Mouse (Mus musculus) liver, adult 2 months (tissue): ENCODE data around the gene Vmn2r66.

Experiments used
- CTCF ChIP-seq: fragments of 200-500 bp; IDR thresholded peaks from 2 replicates; pipeline ENCODE4 v1.5.1; 2011; ENCODE audit warnings: low read depth, low read length, control low read depth
- POLR2A ChIP-seq: fragments of 200-500 bp; IDR thresholded peaks from 2 replicates; pipeline ENCODE4 v1.6.1; 2011; ENCODE audit warnings: low read length, control low read depth; ENCODE audit not compliant: insufficient read depth; ENCODE audit errors: extremely low read depth

DNA sequence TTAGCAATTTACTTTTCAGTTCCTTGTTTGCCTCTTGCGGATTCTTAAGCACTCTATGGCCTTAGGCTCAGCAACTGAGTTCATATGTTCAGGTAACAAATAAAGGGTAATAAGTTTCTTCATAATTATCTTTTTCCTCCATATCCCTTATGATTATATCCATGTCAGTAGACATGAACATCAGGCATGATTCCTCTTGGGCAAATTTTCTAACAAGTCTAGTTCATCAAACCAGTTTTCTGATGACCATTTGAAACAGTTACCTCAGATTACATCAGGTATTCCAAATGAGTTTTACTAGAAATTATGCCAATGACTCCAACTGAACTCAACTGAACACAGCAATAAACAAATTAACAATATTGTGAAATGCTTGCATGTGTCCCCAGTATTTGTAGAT is at the start of gene Vmn2r66:
- TF ChIP-seq CTCF (no peak), POLR2A (no peak)
